Mouse (Mus musculus) C2C12 (cell line): Measurements from ENCODE around the gene Themis3. TPM values are rescaled to one million over a fixed set of nuclear protein-coding genes. Genes with fewer than 3 reads are reported as not detected.

Experiments
- H3K27me3 ChIP-seq: one replicate; pipeline ENCODE4 v1.6.1; 2011; ENCODE audit not compliant: control insufficient read depth, insufficient read depth, insufficient read length
- H3K36me3 ChIP-seq: one replicate; pipeline ENCODE4 v1.6.1; 2011; ENCODE audit not compliant: control insufficient read depth, insufficient read depth
- H3K4me3 ChIP-seq: one replicate; pipeline ENCODE4 v1.5.1; 2011; ENCODE audit warnings: mild to moderate bottlenecking, control low read depth; ENCODE audit not compliant: poor library complexity, insufficient read depth, severe bottlenecking
- H3K79me2 ChIP-seq: one replicate; pipeline ENCODE4 v1.6.1; 2011; ENCODE audit not compliant: control insufficient read depth, insufficient read depth
- H3K79me3 ChIP-seq: one replicate; pipeline ENCODE4 v1.6.1; 2011; ENCODE audit warnings: low read depth, control low read depth
- H3ac ChIP-seq: one replicate; pipeline ENCODE3; 2011; ENCODE audit warnings: low read depth; ENCODE audit not compliant: control insufficient read depth, insufficient read length
- CEBPB ChIP-seq: IDR thresholded peaks from one replicate; pipeline ENCODE4 v1.6.1; 2011; ENCODE audit warnings: low read depth, mild to moderate bottlenecking, control low read depth, moderate library complexity
- CTCF ChIP-seq: IDR thresholded peaks from one replicate; pipeline ENCODE4 v1.5.1; 2011; ENCODE audit not compliant: control insufficient read depth, insufficient read depth, insufficient read length
- FOSL1 ChIP-seq: IDR thresholded peaks from one replicate; pipeline ENCODE4 v1.8.0; 2011; ENCODE audit warnings: mild to moderate bottlenecking, low read length; ENCODE audit not compliant: poor library complexity, insufficient read depth, severe bottlenecking
- MAX ChIP-seq: IDR thresholded peaks from one replicate; pipeline ENCODE4 v1.6.1; 2011; ENCODE audit warnings: mild to moderate bottlenecking, control low read depth
- MYOD1 ChIP-seq: IDR thresholded peaks from one replicate; pipeline ENCODE4 v1.6.1; 2011; ENCODE audit warnings: low read depth; ENCODE audit not compliant: control insufficient read depth, insufficient read length
- MYOG ChIP-seq: IDR thresholded peaks from one replicate; pipeline ENCODE4 v1.6.1; 2011; ENCODE audit not compliant: control insufficient read depth, insufficient read length; ENCODE audit errors: extremely low read depth
- USF1 ChIP-seq: IDR thresholded peaks from one replicate; pipeline ENCODE4 v1.6.1; 2011; ENCODE audit warnings: low read depth, mild to moderate bottlenecking, control low read depth, moderate library complexity
- polyA plus RNA-seq: library from polyadenylated mRNA; unstranded; fragments of >200 nt; fragmentation: generic; extraction: Trizol; gene quantifications from one replicate; pipeline ENCODE4 v1.2.1, GENCODE M21; 2012; ENCODE audit warnings: missing spikeins

Gene Themis3
- polyA plus RNA-seq, 1 experiment = not detected

DNA sequence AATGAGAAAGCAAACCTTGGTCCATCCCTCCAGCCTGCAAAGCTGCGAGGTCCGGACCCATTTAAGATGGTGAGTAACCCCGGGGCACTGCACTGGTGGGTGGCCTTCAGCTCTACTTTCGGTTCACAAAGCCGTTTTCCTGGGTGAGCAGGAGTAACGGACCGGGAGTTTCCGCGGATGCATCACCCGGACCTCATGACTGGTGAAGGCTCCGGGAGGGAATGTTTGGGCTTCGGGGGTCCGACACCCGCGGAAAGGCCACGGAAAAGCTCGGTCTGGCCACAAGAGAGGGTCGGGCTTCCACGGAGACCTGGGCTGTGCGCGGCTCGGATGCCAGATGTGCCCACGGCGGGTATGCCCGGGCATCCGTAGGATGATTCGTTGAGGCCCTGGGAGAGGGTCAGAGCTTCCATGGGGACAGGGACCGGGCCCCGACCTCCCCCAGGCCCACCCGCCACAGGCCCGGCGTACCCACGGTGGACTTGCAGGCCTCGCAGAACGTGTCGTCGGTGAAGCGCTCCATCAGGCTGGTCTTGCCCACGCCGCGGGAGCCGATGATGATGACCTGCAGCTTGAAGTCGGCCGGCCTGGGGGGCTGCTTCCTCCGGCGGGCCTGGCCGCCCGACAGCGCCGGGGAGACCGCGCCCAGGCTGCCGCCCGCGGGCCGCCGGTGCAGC is 75.4 kb downstream of the Themis3 start:
- H3K27me3 ChIP-seq = no peaks in the 10 kb centered on the region
- H3K4me3 ChIP-seq = peak overlapping the region; percentile 95
- H3K36me3 ChIP-seq = peaks cover 16% of the 10 kb centered on the region
- peak overlapping the region; percentile 94 for H3ac ChIP-seq
- H3K79me3 ChIP-seq = peaks cover 45% of the 10 kb centered on the region
- H3K79me2 ChIP-seq = peaks cover 55% of the 10 kb centered on the region
- TF ChIP-seq MYOG (no peak), CTCF (no peak), CEBPB (no peak), MAX (no peak), MYOD1 (no peak), USF1 (no peak), FOSL1 (no peak)

DNA sequence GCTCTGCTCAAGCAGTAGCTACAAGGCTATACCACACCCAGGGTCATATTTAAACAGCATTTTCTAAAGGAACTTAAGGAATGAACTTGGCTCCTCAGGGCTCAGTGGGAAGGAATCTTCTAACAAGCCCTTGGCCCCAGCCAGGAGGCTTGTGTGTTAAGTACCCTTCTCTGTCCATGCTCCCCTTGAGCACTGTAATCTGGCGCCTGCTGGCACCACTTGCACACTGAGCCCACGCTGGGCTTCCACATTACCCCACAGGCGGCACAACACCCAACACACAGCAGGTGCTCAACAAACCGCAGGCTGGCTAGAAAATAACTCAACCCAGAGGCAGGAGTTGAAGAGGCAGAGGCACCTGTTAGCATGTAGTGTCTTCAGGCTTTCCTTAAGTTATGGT is 77.5 kb downstream of the Themis3 start:
- no peak overlapping the region for H3ac ChIP-seq
- TF ChIP-seq MAX (no peak), FOSL1 (no peak), USF1 (no peak), MYOD1 (no peak)
- peaks cover 62% of the 10 kb centered on the region for H3K79me3 ChIP-seq
- H3K79me2 ChIP-seq = peaks cover 76% of the 10 kb centered on the region
- no peak overlapping the region for H3K4me3 ChIP-seq
- H3K27me3 ChIP-seq = no peaks in the 10 kb centered on the region
- H3K36me3 ChIP-seq = peaks cover 22% of the 10 kb centered on the region

DNA sequence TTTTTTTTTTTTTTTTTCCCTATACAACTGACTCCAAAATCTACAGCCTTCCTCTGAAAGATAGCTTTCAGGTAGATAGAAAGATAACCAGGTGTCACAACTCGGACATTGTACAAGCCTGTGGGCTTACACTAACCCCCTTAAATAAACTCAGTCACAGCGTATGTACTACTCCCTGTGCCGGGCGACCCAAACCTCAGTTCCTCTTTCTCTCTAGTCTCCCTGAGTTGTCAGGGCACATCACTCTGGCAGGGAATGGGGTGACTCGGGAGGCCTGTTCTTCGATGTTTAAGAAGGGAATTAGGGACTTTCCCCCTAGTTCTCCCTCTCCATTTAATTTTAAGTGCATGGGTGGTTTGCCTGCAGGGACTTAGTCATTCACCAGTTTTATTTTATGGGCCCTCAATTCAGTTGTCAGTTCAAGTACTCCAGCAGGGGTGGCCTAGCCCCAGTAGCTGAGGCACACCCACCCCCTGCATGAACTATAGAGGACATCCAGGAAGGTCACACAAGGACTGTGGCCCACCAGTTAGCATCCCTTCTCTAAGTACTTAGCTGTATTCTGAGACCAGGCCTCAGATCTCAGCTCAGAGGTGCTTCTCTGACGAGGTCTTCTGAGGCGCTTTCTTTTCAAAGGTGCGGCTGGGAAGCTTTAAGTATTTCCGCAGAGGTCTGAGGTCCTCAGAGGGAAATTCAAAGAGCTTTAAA is 80.0 kb downstream of the Themis3 start:
- Histone ChIP-seq H3K4me3 (no peak overlapping the region), H3K27me3 (no peaks in the 10 kb centered on the region), H3K79me2 (peaks cover 95% of the 10 kb centered on the region), H3K36me3 (peaks cover 22% of the 10 kb centered on the region), H3K79me3 (peaks cover 76% of the 10 kb centered on the region), H3ac (no peak overlapping the region)
- TF ChIP-seq USF1 = no peak
- TF ChIP-seq MYOD1 = no peak
- no peak for TF ChIP-seq CEBPB
- TF ChIP-seq MAX = no peak
- no peak for TF ChIP-seq CTCF
- TF ChIP-seq MYOG = no peak
- TF ChIP-seq FOSL1 = no peak

GRCm38 (mm10) chr17:66512202-66512956 is 82.0 kb downstream of the Themis3 start:
- peaks cover 69% of the 10 kb centered on the region for H3K79me3 ChIP-seq
- TF ChIP-seq FOSL1 (no peak), MYOG (no peak), CTCF (no peak), USF1 (no peak), CEBPB (no peak), MAX (no peak), MYOD1 (no peak)
- peaks cover 92% of the 10 kb centered on the region for H3K79me2 ChIP-seq
- no peaks in the 10 kb centered on the region for H3K27me3 ChIP-seq
- H3K4me3 ChIP-seq = no peak overlapping the region
- peaks cover 29% of the 10 kb centered on the region for H3K36me3 ChIP-seq
- H3ac ChIP-seq = no peak overlapping the region

GRCm38 (mm10) chr17:66510221-66510683 is 84.2 kb downstream of the Themis3 start:
- peaks cover 54% of the 10 kb centered on the region for H3K79me3 ChIP-seq
- H3K79me2 ChIP-seq = peaks cover 78% of the 10 kb centered on the region
- H3K4me3 ChIP-seq = no peak overlapping the region
- peak; percentile 7 for TF ChIP-seq MYOD1
- TF ChIP-seq FOSL1 = no peak
- no peaks in the 10 kb centered on the region for H3K27me3 ChIP-seq
- no peak overlapping the region for H3ac ChIP-seq
- H3K36me3 ChIP-seq = peaks cover 28% of the 10 kb centered on the region
